Mouse (Mus musculus) lung, postnatal 0 days (tissue): ENCODE data around the gene Triobp.

Experiments
- CTCF ChIP-seq: IDR thresholded peaks from 2 replicates; pipeline ENCODE4 v1.5.1; 2016; ENCODE audit warnings: antibody characterized with exemption, mild to moderate bottlenecking
- EP300 ChIP-seq: IDR thresholded peaks from 2 replicates; pipeline ENCODE4 v1.6.1; 2016; ENCODE audit warnings: antibody characterized with exemption, mild to moderate bottlenecking, control low read depth

GRCm38 (mm10) chr15:78936403-78936802, 11.1 kb upstream of the Triobp start:
- no peak for TF ChIP-seq CTCF
- no peak for TF ChIP-seq EP300
